Mouse (Mus musculus) C2C12 (cell line): ENCODE results near the gene Hist1h3f. TPM values are rescaled to one million over a fixed set of nuclear protein-coding genes. Genes with fewer than 3 reads are reported as not detected.
"Not testable (repeated sequence)": the region's sequence is repeated elsewhere in the genome, so short reads cannot be mapped to it uniquely, and the experiment has no call there.

Experiments
- H3K27me3 ChIP-seq: one replicate; pipeline ENCODE4 v1.6.1; 2011; ENCODE audit not compliant: control insufficient read depth, insufficient read depth, insufficient read length
- H3K36me3 ChIP-seq: one replicate; pipeline ENCODE4 v1.6.1; 2011; ENCODE audit not compliant: control insufficient read depth, insufficient read depth
- H3K4me3 ChIP-seq: one replicate; pipeline ENCODE4 v1.5.1; 2011; ENCODE audit warnings: mild to moderate bottlenecking, control low read depth; ENCODE audit not compliant: poor library complexity, insufficient read depth, severe bottlenecking
- H3K79me2 ChIP-seq: one replicate; pipeline ENCODE4 v1.6.1; 2011; ENCODE audit not compliant: control insufficient read depth, insufficient read depth
- H3K79me3 ChIP-seq: one replicate; pipeline ENCODE4 v1.6.1; 2011; ENCODE audit warnings: low read depth, control low read depth
- H3ac ChIP-seq: one replicate; pipeline ENCODE3; 2011; ENCODE audit warnings: low read depth; ENCODE audit not compliant: control insufficient read depth, insufficient read length
- CEBPB ChIP-seq: IDR thresholded peaks from one replicate; pipeline ENCODE4 v1.6.1; 2011; ENCODE audit warnings: low read depth, mild to moderate bottlenecking, control low read depth, moderate library complexity
- CTCF ChIP-seq: IDR thresholded peaks from one replicate; pipeline ENCODE4 v1.5.1; 2011; ENCODE audit not compliant: control insufficient read depth, insufficient read depth, insufficient read length
- FOSL1 ChIP-seq: IDR thresholded peaks from one replicate; pipeline ENCODE4 v1.8.0; 2011; ENCODE audit warnings: mild to moderate bottlenecking, low read length; ENCODE audit not compliant: poor library complexity, insufficient read depth, severe bottlenecking
- MAX ChIP-seq: IDR thresholded peaks from one replicate; pipeline ENCODE4 v1.6.1; 2011; ENCODE audit warnings: mild to moderate bottlenecking, control low read depth
- MYOD1 ChIP-seq: IDR thresholded peaks from one replicate; pipeline ENCODE4 v1.6.1; 2011; ENCODE audit warnings: low read depth; ENCODE audit not compliant: control insufficient read depth, insufficient read length
- MYOG ChIP-seq: IDR thresholded peaks from one replicate; pipeline ENCODE4 v1.6.1; 2011; ENCODE audit not compliant: control insufficient read depth, insufficient read length; ENCODE audit errors: extremely low read depth
- USF1 ChIP-seq: IDR thresholded peaks from one replicate; pipeline ENCODE4 v1.6.1; 2011; ENCODE audit warnings: low read depth, mild to moderate bottlenecking, control low read depth, moderate library complexity
- polyA plus RNA-seq: library from polyadenylated mRNA; unstranded; fragments of >200 nt; fragmentation: generic; extraction: Trizol; gene quantifications from one replicate; pipeline ENCODE4 v1.2.1, GENCODE M21; 2012; ENCODE audit warnings: missing spikeins

The Hist1h3f gene
- polyA plus RNA-seq, 1 experiment: 1.2 TPM

GRCm38 (mm10) chr13:23581408-23582218 is 37.8 kb downstream of the Hist1h3f start, which contains the start of gene Hist1h4d:
TSS of gene Hist1h4d (plus strand) at chr13:23581598.
- Histone ChIP-seq H3K27me3 (no peaks in the 10 kb centered on the region), H3K4me3 (peak within 1 kb of the TSS; percentile 22), H3K79me3 (no peaks in the 10 kb centered on the region), H3ac (peak within 1 kb of the TSS; percentile 59), H3K36me3 (no peaks in the 10 kb centered on the region), H3K79me2 (no peaks in the 10 kb centered on the region)
- TF ChIP-seq USF1: no peak
- TF ChIP-seq MAX: peak; percentile 44
- peak; percentile 51 for TF ChIP-seq CEBPB
- no peak for TF ChIP-seq CTCF

DNA sequence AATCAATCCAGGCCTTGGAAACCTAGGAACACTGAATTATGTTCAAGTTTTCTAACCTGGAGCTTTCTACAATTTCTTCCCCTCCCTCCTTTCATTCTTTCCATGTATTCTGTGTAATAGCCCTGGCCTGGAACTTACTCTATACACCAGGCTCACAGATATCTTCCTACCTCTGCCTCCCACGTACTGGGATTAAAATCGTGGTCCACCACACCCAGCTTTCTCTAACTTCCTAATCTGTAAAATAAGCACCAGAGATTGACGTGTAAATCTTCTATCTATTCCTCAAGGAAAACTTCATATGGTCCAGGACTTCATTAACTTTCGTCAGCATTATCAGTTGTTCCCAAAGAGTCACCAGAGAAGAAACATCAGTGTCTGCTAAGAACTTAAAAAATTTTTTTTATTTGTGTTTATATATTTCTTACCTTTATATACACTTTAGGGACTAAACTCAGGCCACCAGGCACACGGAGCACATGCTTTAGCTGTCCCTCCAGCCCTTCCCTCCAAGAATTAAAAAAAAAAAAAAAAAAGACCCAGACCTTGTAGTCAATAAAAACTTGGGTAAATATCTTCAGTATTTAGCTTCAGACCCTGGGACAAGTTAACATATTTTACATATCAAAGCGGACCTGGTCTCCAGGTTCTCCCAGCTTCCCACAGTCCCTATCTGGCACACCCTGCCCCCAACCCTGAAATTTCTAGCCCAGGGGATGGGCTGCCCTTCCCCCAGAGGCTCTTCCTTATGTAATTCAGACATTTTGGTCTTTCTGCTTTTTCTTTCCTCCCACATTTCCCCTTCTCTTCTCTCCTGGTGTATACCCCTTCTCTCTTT is 38.6 kb downstream of the Hist1h3f start:
- no peaks in the 10 kb centered on the region for H3K79me3 ChIP-seq
- H3K27me3 ChIP-seq: no peaks in the 10 kb centered on the region
- H3ac ChIP-seq: no peak overlapping the region
- TF ChIP-seq MAX: no peak
- TF ChIP-seq FOSL1: no peak
- TF ChIP-seq CEBPB: no peak
- no peak for TF ChIP-seq CTCF
- no peak for TF ChIP-seq MYOG
- no peak for TF ChIP-seq MYOD1
- TF ChIP-seq USF1: no peak
- H3K36me3 ChIP-seq: no peaks in the 10 kb centered on the region
- H3K4me3 ChIP-seq: peak overlapping the region; percentile 22
- no peaks in the 10 kb centered on the region for H3K79me2 ChIP-seq

GRCm38 (mm10) chr13:23583387-23584068 is 39.7 kb downstream of the Hist1h3f start:
- no peaks in the 10 kb centered on the region for H3K27me3 ChIP-seq
- H3K36me3 ChIP-seq: no peaks in the 10 kb centered on the region
- H3K79me3 ChIP-seq: no peaks in the 10 kb centered on the region
- H3K4me3 ChIP-seq: no peak overlapping the region
- no peaks in the 10 kb centered on the region for H3K79me2 ChIP-seq
- H3ac ChIP-seq: peak overlapping the region; percentile 55
- no peak for TF ChIP-seq MAX
- no peak for TF ChIP-seq CTCF
- no peak for TF ChIP-seq MYOD1
- no peak for TF ChIP-seq CEBPB
- no peak for TF ChIP-seq MYOG
- no peak for TF ChIP-seq USF1
- no peak for TF ChIP-seq FOSL1

GRCm38 (mm10) chr13:23584331-23584730 is 40.5 kb downstream of the Hist1h3f start:
- Histone ChIP-seq H3K4me3 (peak overlapping the region; percentile 27), H3K27me3 (no peaks in the 10 kb centered on the region), H3K79me2 (no peaks in the 10 kb centered on the region), H3K79me3 (no peaks in the 10 kb centered on the region), H3ac (peak overlapping the region; percentile 14), H3K36me3 (no peaks in the 10 kb centered on the region)
- TF ChIP-seq CTCF: no peak
- no peak for TF ChIP-seq FOSL1
- no peak for TF ChIP-seq CEBPB
- TF ChIP-seq MAX: no peak
- TF ChIP-seq MYOG: no peak
- no peak for TF ChIP-seq USF1
- TF ChIP-seq MYOD1: no peak

DNA sequence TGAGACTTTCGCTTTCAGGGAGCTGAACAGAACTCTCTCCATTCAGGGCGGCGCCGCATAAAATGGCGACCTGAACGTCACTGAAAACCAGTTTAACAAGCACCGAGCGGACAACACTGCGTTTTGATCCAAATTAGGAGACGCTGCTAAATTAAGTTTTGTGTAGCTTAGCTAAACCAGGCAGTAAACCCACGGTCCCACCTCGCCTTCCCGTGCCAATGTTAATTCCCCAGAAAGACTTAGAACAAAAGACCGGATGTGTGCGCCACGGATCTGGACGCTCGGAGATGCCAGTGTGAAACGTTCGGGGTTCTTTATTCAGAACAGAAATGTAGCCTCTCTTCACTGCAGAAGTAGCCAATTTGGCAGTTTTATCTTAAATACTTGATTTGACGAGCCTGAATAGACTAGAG is 41.2 kb downstream of the Hist1h3f start:
- H3ac ChIP-seq: peak overlapping the region; percentile 82
- no peaks in the 10 kb centered on the region for H3K79me2 ChIP-seq
- H3K36me3 ChIP-seq: no peaks in the 10 kb centered on the region
- no peaks in the 10 kb centered on the region for H3K27me3 ChIP-seq
- peak overlapping the region; percentile 27 for H3K4me3 ChIP-seq
- TF ChIP-seq MYOG (no peak), CEBPB (no peak), MYOD1 (no peak), USF1 (no peak), MAX (no peak), FOSL1 (no peak), CTCF (no peak)
- no peaks in the 10 kb centered on the region for H3K79me3 ChIP-seq

GRCm38 (mm10) chr13:23585442-23586098 is 41.7 kb downstream of the Hist1h3f start:
- not testable (repeated sequence) for H3K79me3 ChIP-seq, H3K79me2 ChIP-seq, H3K36me3 ChIP-seq, H3K27me3 ChIP-seq
- Histone ChIP-seq H3K4me3 (peak overlapping the region; percentile 27), H3ac (peak overlapping the region; percentile 82)
